Mouse (Mus musculus) cortical plate, adult 2 months (tissue): ENCODE results near the gene Slc35e3. TPM values are rescaled to one million over a fixed set of nuclear protein-coding genes. Genes with fewer than 3 reads are reported as not detected.

Source experiments
- H3K27ac ChIP-seq: fragments of 200-500 bp; 2 replicates; pipeline ENCODE4 v1.5.1; 2012; ENCODE audit warnings: low read length, control low read depth, inconsistent platforms; ENCODE audit not compliant: insufficient read depth
- H3K4me1 ChIP-seq: fragments of 200-500 bp; 2 replicates; pipeline ENCODE4 v1.6.1; 2011; ENCODE audit warnings: low read length; ENCODE audit not compliant: control insufficient read depth, insufficient read depth
- H3K4me3 ChIP-seq: fragments of 200-500 bp; 2 replicates; pipeline ENCODE4 v1.5.1; 2011; ENCODE audit warnings: mild to moderate bottlenecking, low read length, control low read depth; ENCODE audit not compliant: insufficient read depth
- CTCF ChIP-seq: fragments of 200-500 bp; IDR thresholded peaks from 2 replicates; pipeline ENCODE4 v1.5.1; 2011; ENCODE audit warnings: mild to moderate bottlenecking, control low read depth, low read length; ENCODE audit not compliant: insufficient read depth; ENCODE audit errors: extremely low read depth
- POLR2A ChIP-seq: fragments of 200-500 bp; IDR thresholded peaks from 2 replicates; pipeline ENCODE4 v1.6.1; 2011; ENCODE audit warnings: mild to moderate bottlenecking, low read length, control low read depth; ENCODE audit not compliant: insufficient read depth; ENCODE audit errors: extremely low read depth
- polyA plus RNA-seq: library from polyadenylated mRNA; depleted of rRNA; stranded (reverse); fragments of >200 nt; gene quantifications from 2 replicates; pipeline ENCODE4 v1.2.3, GENCODE M21; 2012

The Slc35e3 gene
- polyA plus RNA-seq, 1 experiment: 20.0 TPM

- Histone ChIP-seq H3K27ac (no peak overlapping the region), H3K4me1 (no peaks in the 10 kb centered on the region)
- TF ChIP-seq CTCF: no peak
- TF ChIP-seq POLR2A: no peak
Observed at GRCm38 (mm10) chr10:117757259-117757658, 11.1 kb upstream of the Slc35e3 start.

GRCm38 (mm10) chr10:117756784-117757183 is 10.6 kb upstream of the Slc35e3 start:
- Histone ChIP-seq H3K27ac (no peak overlapping the region), H3K4me3 (no peak overlapping the region), H3K4me1 (no peaks in the 10 kb centered on the region)
- TF ChIP-seq POLR2A (no peak), CTCF (no peak)

More at GRCm38 (mm10) chr10:117757259-117757658, 11.1 kb upstream of the Slc35e3 start:
- H3K4me3 ChIP-seq: no peak overlapping the region

DNA sequence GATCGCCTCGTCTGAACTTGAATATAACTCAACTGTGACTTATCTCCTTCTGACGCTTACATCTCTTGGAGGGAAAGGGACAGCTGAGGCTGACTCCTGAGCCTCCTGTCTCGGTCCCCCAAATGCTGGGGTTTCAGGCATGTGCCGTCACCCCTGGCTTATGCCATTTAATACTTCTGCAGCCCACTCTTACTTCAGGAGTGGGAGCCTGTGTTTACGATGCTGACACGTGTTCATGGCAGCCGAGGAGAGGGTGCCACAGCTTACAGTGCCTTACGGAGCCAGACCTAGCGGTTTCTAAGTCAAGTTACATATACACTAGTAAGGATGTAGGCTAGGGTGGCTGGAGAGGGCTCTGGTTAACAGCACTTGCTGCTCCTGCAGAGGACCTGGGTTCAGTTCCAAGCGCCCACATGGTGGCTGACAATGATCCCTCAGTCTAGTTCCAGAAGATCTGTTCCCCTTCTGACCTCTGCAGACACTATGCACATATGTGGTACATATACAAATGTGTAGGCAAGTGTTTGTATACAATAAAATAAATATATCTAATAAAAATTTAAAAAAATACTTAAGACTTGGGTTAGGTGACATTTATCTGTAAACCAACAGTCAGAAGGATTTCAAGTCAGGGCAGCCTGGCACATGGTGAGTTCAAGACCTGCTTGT is 9.8 kb upstream of the Slc35e3 start:
- no peak overlapping the region for H3K4me3 ChIP-seq
- TF ChIP-seq CTCF (no peak), POLR2A (no peak)
- no peak overlapping the region for H3K27ac ChIP-seq
- no peaks in the 10 kb centered on the region for H3K4me1 ChIP-seq

DNA sequence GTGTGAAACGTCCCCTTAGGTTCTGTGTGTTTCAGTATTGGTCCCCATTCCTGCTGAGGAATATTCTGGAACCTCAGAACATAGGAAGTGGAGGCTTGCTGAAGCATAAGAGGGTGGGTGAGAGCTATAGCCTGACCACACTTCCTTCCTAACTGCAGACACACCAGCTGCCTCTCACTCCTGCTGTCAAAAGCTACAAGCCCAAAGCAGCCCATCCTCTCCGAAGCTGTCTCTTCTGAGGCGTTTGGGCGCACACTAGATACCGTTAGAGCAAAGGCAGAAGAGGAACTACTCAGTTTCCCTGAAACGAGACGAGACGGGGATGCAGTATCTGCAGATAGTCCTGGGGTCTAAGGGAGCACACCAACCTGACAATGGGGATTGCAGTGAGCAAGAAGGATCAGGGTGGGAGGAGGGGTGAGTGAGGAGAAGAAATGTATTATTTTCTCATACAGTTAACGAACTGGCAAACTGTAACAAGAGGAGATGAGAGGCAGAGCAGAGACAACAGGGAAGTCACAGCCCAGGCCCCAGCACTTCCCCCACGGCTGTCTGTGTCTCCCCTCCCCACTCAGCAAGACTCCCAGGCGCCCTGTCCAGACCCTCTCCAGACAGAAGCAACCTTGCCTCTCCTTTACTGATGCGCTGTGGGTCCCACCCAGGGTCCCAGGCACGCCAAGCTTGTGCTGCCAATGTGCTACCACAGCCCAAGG is 9.1 kb upstream of the Slc35e3 start:
- no peaks in the 10 kb centered on the region for H3K4me1 ChIP-seq
- H3K4me3 ChIP-seq: no peak overlapping the region
- TF ChIP-seq CTCF (no peak), POLR2A (no peak)
- H3K27ac ChIP-seq: no peak overlapping the region

GRCm38 (mm10) chr10:117754609-117754940 is 8.4 kb upstream of the Slc35e3 start:
- TF ChIP-seq CTCF: no peak
- TF ChIP-seq POLR2A: no peak
- Histone ChIP-seq H3K4me3 (no peak overlapping the region), H3K4me1 (no peaks in the 10 kb centered on the region), H3K27ac (no peak overlapping the region)

- Histone ChIP-seq H3K27ac (no peak overlapping the region), H3K4me1 (no peaks in the 10 kb centered on the region), H3K4me3 (no peak overlapping the region)
- TF ChIP-seq CTCF: no peak
- no peak for TF ChIP-seq POLR2A
Observed at GRCm38 (mm10) chr10:117753711-117754608, 7.8 kb upstream of the Slc35e3 start.

- H3K4me1 ChIP-seq: no peaks in the 10 kb centered on the region
Observed at GRCm38 (mm10) chr10:117752851-117753647, 6.9 kb upstream of the Slc35e3 start.

GRCm38 (mm10) chr10:117752304-117752821 is 6.2 kb upstream of the Slc35e3 start:
- H3K27ac ChIP-seq: no peak overlapping the region
- no peaks in the 10 kb centered on the region for H3K4me1 ChIP-seq
- no peak overlapping the region for H3K4me3 ChIP-seq
- TF ChIP-seq CTCF: no peak
- no peak for TF ChIP-seq POLR2A

More at GRCm38 (mm10) chr10:117752851-117753647, 6.9 kb upstream of the Slc35e3 start:
- TF ChIP-seq CTCF: no peak
- TF ChIP-seq POLR2A: no peak
- no peak overlapping the region for H3K27ac ChIP-seq
- H3K4me3 ChIP-seq: no peak overlapping the region

- Histone ChIP-seq H3K4me3 (no peak overlapping the region), H3K4me1 (no peaks in the 10 kb centered on the region), H3K27ac (no peak overlapping the region)
- no peak for TF ChIP-seq POLR2A
Observed at GRCm38 (mm10) chr10:117751744-117752143, 5.6 kb upstream of the Slc35e3 start.

DNA sequence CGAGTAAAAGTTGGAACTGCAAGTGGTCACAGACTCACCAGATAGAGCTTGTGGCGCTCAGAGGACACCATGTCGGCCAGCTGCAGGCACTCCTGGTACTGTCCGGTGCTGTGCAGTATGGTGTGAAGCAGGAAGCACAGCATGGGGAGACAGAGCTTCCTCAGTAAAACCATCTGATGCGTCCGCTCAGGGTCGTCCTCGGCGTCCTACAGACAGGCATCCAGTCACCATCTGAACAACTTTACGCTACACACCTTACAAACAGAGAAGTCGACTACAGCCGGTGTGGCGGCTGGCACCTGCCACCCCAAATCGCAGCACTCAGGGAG is 5.1 kb upstream of the Slc35e3 start:
- H3K27ac ChIP-seq: no peak overlapping the region
- H3K4me3 ChIP-seq: no peak overlapping the region
- no peaks in the 10 kb centered on the region for H3K4me1 ChIP-seq
- TF ChIP-seq CTCF (no peak), POLR2A (no peak)
